Mouse (Mus musculus) embryonic facial prominence, embryonic 11.5 days (tissue): ENCODE results near the gene Zdhhc14. TPM values are rescaled to one million over a fixed set of nuclear protein-coding genes. Genes with fewer than 3 reads are reported as not detected.

Experiments used
- ATAC-seq: fragments of 200-750 bp; cut with Nextera tagmentation; replicated peaks from 2 replicates; pipeline ENCODE4 v1.8.0; 2017; ENCODE audit warnings: low read depth; ENCODE audit not compliant: insufficient number of reproducible peaks, low FRiP score, low TSS enrichment
- DNase-seq: peaks from one replicate; pipeline ENCODE4 v3.0.0-alpha.2; 2015; ENCODE audit warnings: low spot score
- H3K27ac ChIP-seq: fragments of 300-500 bp; sonication (generic); replicated peaks from 2 replicates; pipeline ENCODE4 v1.5.1; 2014; ENCODE audit warnings: mild to moderate bottlenecking, low read depth, low read length, control low read depth
- H3K27me3 ChIP-seq: fragments of 300-500 bp; sonication (generic); 2 replicates; pipeline ENCODE4 v1.6.1; 2014; ENCODE audit warnings: mild to moderate bottlenecking, low read length, moderate library complexity, mixed read lengths; ENCODE audit not compliant: control insufficient read depth, insufficient read depth
- H3K36me3 ChIP-seq: fragments of 300-500 bp; sonication (generic); replicated peaks from 2 replicates; pipeline ENCODE4 v1.6.1; 2014; ENCODE audit warnings: low read depth, mild to moderate bottlenecking, low read length, moderate library complexity, mixed read lengths; ENCODE audit not compliant: control insufficient read depth, insufficient read depth
- H3K4me1 ChIP-seq: fragments of 300-500 bp; sonication (generic); 2 replicates; pipeline ENCODE4 v1.6.1; 2014; ENCODE audit warnings: low read length, mixed read lengths; ENCODE audit not compliant: control insufficient read depth, insufficient read depth
- H3K4me2 ChIP-seq: fragments of 300-500 bp; sonication (generic); 2 replicates; pipeline ENCODE4 v1.6.1; 2014; ENCODE audit warnings: low read depth, mild to moderate bottlenecking, control low read depth, low read length, moderate library complexity
- H3K4me3 ChIP-seq: fragments of 300-500 bp; sonication (generic); 2 replicates; pipeline ENCODE4 v1.5.1; 2014; ENCODE audit warnings: low read depth, low read length, control low read depth
- H3K9ac ChIP-seq: fragments of 300-500 bp; sonication (generic); replicated peaks from 2 replicates; pipeline ENCODE4 v1.6.1; 2014; ENCODE audit warnings: mild to moderate bottlenecking, control low read depth, low read length
- H3K9me3 ChIP-seq: fragments of 300-500 bp; sonication (generic); replicated peaks from 2 replicates; pipeline ENCODE4 v1.6.1; 2016; ENCODE audit warnings: mild to moderate bottlenecking, low read length, inconsistent platforms, mixed read lengths; ENCODE audit not compliant: control insufficient read depth
- WGBS: fragments of 180-500 bp; shearing (Covaris S2); extraction: QIAGEN DNeasy Blood & Tissue Kit; methylation state at CpG from one replicate; pipeline ENCODE4 v1.1.7; 2014; 5-methylcytosine and 5-hydroxymethylcytosine counted together
- polyA plus RNA-seq: library from polyadenylated mRNA; unstranded; fragments of >200 nt; fragmentation: Nextera tagmentation; extraction: Ambion mirVana; gene quantifications from 2 replicates; pipeline ENCODE4 v1.2.1, GENCODE M21; 2014

The Zdhhc14 gene
- polyA plus RNA-seq, 1 experiment from 2014 or later: 2.0 TPM

- no peak overlapping the region for H3K4me3 ChIP-seq
- H3K4me2 ChIP-seq: no peak overlapping the region
- ATAC-seq (no peak), DNase-seq (no peak)
- H3K36me3 ChIP-seq: no peaks in the 10 kb centered on the region
- H3K9ac ChIP-seq: no peak overlapping the region
- H3K27ac ChIP-seq: no peak overlapping the region
- H3K4me1 ChIP-seq: no peaks in the 10 kb centered on the region
- WGBS: 75% methylated on average over 9 of the region's 9 CpGs
- H3K27me3 ChIP-seq: no peaks in the 10 kb centered on the region
- H3K9me3 ChIP-seq: no peaks in the 10 kb centered on the region
These were observed 276.6 kb downstream of the Zdhhc14 start for GRCm38 (mm10) chr17:5768810-5769520.

GRCm38 (mm10) chr17:5769776-5770175, 277.4 kb downstream of the Zdhhc14 start:
- H3K27me3 ChIP-seq: no peaks in the 10 kb centered on the region
- H3K4me1 ChIP-seq: no peaks in the 10 kb centered on the region
- no peak for ATAC-seq
- H3K4me3 ChIP-seq: no peak overlapping the region; the same call in 1 of the 2 replicates
- peak overlapping the region; percentile 42 for H3K4me2 ChIP-seq
- no peaks in the 10 kb centered on the region for H3K9me3 ChIP-seq
- H3K9ac ChIP-seq: peak overlapping the region; percentile 39; the same call in 1 of the 2 replicates
- 48% methylated on average over 7 of the region's 7 CpGs for WGBS
- DNase-seq: no peak
- H3K36me3 ChIP-seq: no peaks in the 10 kb centered on the region
- peak overlapping the region; percentile 73 for H3K27ac ChIP-seq

GRCm38 (mm10) chr17:5770265-5771249, 278.2 kb downstream of the Zdhhc14 start:
- Histone ChIP-seq H3K27me3 (no peaks in the 10 kb centered on the region), H3K4me1 (no peaks in the 10 kb centered on the region), H3K4me3 (peak overlapping the region; percentile 0), H3K36me3 (no peaks in the 10 kb centered on the region), H3K27ac (peak overlapping the region; percentile 73), H3K9me3 (no peaks in the 10 kb centered on the region), H3K4me2 (peak overlapping the region; percentile 42), H3K9ac (peak overlapping the region; percentile 37; the same call in 1 of the 2 replicates)
- DNase-seq (peak; percentile 88), ATAC-seq (peak; percentile 93)
- 8% methylated on average over 22 of the region's 22 CpGs for WGBS

GRCm38 (mm10) chr17:5780213-5780975, 288.0 kb downstream of the Zdhhc14 start:
- Histone ChIP-seq H3K27me3 (no peaks in the 10 kb centered on the region), H3K4me1 (no peaks in the 10 kb centered on the region), H3K36me3 (no peaks in the 10 kb centered on the region), H3K9ac (no peak overlapping the region), H3K27ac (no peak overlapping the region), H3K4me2 (no peak overlapping the region), H3K4me3 (no peak overlapping the region), H3K9me3 (no peaks in the 10 kb centered on the region)
- WGBS: 72% methylated on average over 5 of the region's 5 CpGs
- ATAC-seq (no peak), DNase-seq (no peak)

GRCm38 (mm10) chr17:5785238-5785637, 292.9 kb downstream of the Zdhhc14 start:
- DNase-seq: no peak
- 44% methylated on average over 2 of the region's 2 CpGs for WGBS

GRCm38 (mm10) chr17:5792164-5792791, 299.9 kb downstream of the Zdhhc14 start:
- no peak overlapping the region for H3K4me3 ChIP-seq
- no peaks in the 10 kb centered on the region for H3K4me1 ChIP-seq
- no peak overlapping the region for H3K27ac ChIP-seq
- no peaks in the 10 kb centered on the region for H3K36me3 ChIP-seq
- H3K4me2 ChIP-seq: no peak overlapping the region
- DNase-seq: no peak
- ATAC-seq: no peak
- H3K9me3 ChIP-seq: no peaks in the 10 kb centered on the region
- H3K9ac ChIP-seq: no peak overlapping the region
- H3K27me3 ChIP-seq: no peaks in the 10 kb centered on the region
- WGBS: 84% methylated on average over 11 of the region's 12 CpGs

More at GRCm38 (mm10) chr17:5785238-5785637, 292.9 kb downstream of the Zdhhc14 start:
- ATAC-seq: no peak
- no peaks in the 10 kb centered on the region for H3K36me3 ChIP-seq
- no peak overlapping the region for H3K27ac ChIP-seq
- H3K4me2 ChIP-seq: no peak overlapping the region
- H3K9me3 ChIP-seq: no peaks in the 10 kb centered on the region
- H3K4me3 ChIP-seq: no peak overlapping the region
- H3K27me3 ChIP-seq: no peaks in the 10 kb centered on the region
- no peak overlapping the region for H3K9ac ChIP-seq
- H3K4me1 ChIP-seq: no peaks in the 10 kb centered on the region

- Histone ChIP-seq H3K36me3 (no peaks in the 10 kb centered on the region), H3K9me3 (no peaks in the 10 kb centered on the region), H3K4me2 (no peak overlapping the region), H3K27me3 (no peaks in the 10 kb centered on the region), H3K27ac (no peak overlapping the region), H3K9ac (no peak overlapping the region), H3K4me1 (no peaks in the 10 kb centered on the region), H3K4me3 (no peak overlapping the region)
- no peak for ATAC-seq
- WGBS: 72% methylated on average over 4 of the region's 4 CpGs
- no peak for DNase-seq
These were observed 301.2 kb downstream of the Zdhhc14 start for GRCm38 (mm10) chr17:5793593-5793992.
